8 mouse cellular contexts compared by ENCODE assay signal in the genomic region with DNA sequence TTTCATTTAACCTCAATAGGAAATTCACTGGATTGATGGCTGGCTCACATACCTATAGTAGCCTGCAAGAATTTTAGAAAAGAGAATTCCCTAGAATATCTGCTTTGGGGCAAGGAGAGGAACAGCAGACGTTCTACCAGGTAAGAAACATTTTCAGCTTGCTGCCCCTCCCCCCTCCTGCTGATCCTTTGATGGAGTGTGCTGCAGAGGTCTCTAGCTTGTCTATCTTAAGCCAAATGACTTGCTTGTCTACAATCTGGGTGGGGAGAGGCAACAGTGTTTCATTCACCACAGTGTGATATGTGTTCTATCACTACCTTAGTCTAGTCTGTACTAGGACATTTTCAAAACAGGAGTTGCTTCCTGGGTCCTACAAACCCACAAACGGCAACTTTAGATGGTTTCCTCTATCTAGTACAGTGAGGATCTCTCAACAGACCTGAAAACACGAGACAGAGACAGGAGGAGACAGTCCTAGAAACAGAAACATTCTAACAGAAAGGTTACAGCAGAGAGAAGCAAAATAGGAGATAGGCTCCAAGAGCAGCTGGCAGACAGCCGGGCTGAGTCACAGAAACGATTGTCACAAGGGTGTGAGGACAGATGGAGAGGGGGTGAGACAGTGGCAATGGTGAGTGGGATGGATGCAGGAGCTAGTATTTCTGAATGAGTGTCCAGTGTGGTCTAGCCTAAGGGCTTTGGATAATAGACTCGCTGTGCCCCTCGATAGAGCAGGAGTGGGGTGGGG. TPM values are rescaled to one million over a fixed set of nuclear protein-coding genes. Genes with fewer than 3 reads are reported as not detected.
DNase-seq lines count a peak whose midpoint lies in the region; ATAC-seq and TF ChIP-seq lines count a peak whose summit lies in the region.

No protein-coding gene starts in this region.

- H3K27me3 ChIP-seq in hindbrain, embryonic 14.5 days (ENCODE audit: control insufficient read depth, insufficient read depth, low read length): no peaks in the 10 kb centered on the region
- H3K27me3 ChIP-seq in midbrain, postnatal 0 days (ENCODE audit: insufficient read depth, low read length): no peaks in the 10 kb centered on the region

- H3K36me3 ChIP-seq in hindbrain, embryonic 14.5 days (replicated peaks; ENCODE audit: control insufficient read depth, insufficient read depth): no peaks in the 10 kb centered on the region
- no peaks in the 10 kb centered on the region for H3K36me3 ChIP-seq in midbrain, postnatal 0 days (ENCODE audit: insufficient read depth, low read length)

- no peak overlapping the region for H3K4me2 ChIP-seq in hindbrain, embryonic 14.5 days (replicated peaks)
- no peak overlapping the region for H3K4me2 ChIP-seq in midbrain, postnatal 0 days (ENCODE audit: low read depth, low read length, poor library complexity, severe bottlenecking)

- no peak for ATAC-seq in hindbrain, embryonic 14.5 days (ENCODE audit: low FRiP score)
- no peak for ATAC-seq in midbrain, postnatal 0 days (ENCODE audit: low FRiP score)
- ATAC-seq in erythroblast, adult 5-6 weeks (replicated peaks; ENCODE audit: low FRiP score, poor library complexity, severe bottlenecking): no peak

- H3K27ac ChIP-seq in hindbrain, embryonic 14.5 days: no peak overlapping the region
- H3K27ac ChIP-seq in midbrain, postnatal 0 days (ENCODE audit: low read depth, low read length): no peak overlapping the region

- no peaks in the 10 kb centered on the region for H3K9me3 ChIP-seq in hindbrain, embryonic 14.5 days (ENCODE audit: control insufficient read depth, low read length)
- no peaks in the 10 kb centered on the region for H3K9me3 ChIP-seq in midbrain, postnatal 0 days (ENCODE audit: low read length)

- H3K9ac ChIP-seq in hindbrain, embryonic 14.5 days: no peak overlapping the region
- no peak overlapping the region for H3K9ac ChIP-seq in midbrain, postnatal 0 days (replicated peaks; ENCODE audit: low read length, poor library complexity, severe bottlenecking)

- TF ChIP-seq CTCF in midbrain, postnatal 0 days (IDR thresholded peaks at IDR 0.05): no peak

- DNase-seq in MN1 (ENCODE audit: low spot score): peak; percentile 26
- peak; percentile 75 for DNase-seq in adrenal gland, postnatal 10 days
- peak; percentile 87 to 93 for DNase-seq in frontal cortex, adult 2 months (ENCODE audit: extremely low spot score in 1 of 2, low spot score in 1 of 2)
- DNase-seq in hindbrain, embryonic 14.5 days (ENCODE audit: low spot score): peak; percentile 30
- peak; percentile 51 for DNase-seq in midbrain, postnatal 0 days (ENCODE audit: low spot score)
- no peak for DNase-seq in liver
- DNase-seq in lung, postnatal 4 days: no peak

- 47% methylated on average over 7 of the region's 7 CpGs for WGBS in hindbrain, embryonic 14.5 days
- 56% methylated on average over 7 of the region's 7 CpGs for WGBS in midbrain, postnatal 0 days

- H3K4me3 ChIP-seq in hindbrain, embryonic 14.5 days (replicated peaks; ENCODE audit: low read length): no peak overlapping the region
- no peak overlapping the region for H3K4me3 ChIP-seq in midbrain, postnatal 0 days (ENCODE audit: low read depth, low read length)

- H3K4me1 ChIP-seq in hindbrain, embryonic 14.5 days (replicated peaks; ENCODE audit: control insufficient read depth, insufficient read depth, low read length): peaks cover 10% of the 10 kb centered on the region
- no peaks in the 10 kb centered on the region for H3K4me1 ChIP-seq in midbrain, postnatal 0 days (ENCODE audit: insufficient read depth, low read length)

RNA-seq across cellular contexts. Expression of a gene that starts 41.2 kb away (rescaled TPM):
- not detected for total RNA-seq in adrenal gland, postnatal 10 days (2021)
- polyA plus RNA-seq in frontal cortex, adult 2 months (2012; rRNA removed): 1.3 and 1.4 TPM in 2 replicates
- 0.10 and 0.36 TPM in 2 replicates for polyA plus RNA-seq in hindbrain, embryonic 14.5 days (2014; fragmentation: Nextera tagmentation; extraction: Ambion mirVana)
- total RNA-seq in midbrain, postnatal 0 days (2014; rRNA removed): 0.33 TPM in 1 of 2 replicates, not detected in the other
- polyA plus RNA-seq in midbrain, postnatal 0 days (2015; fragmentation: Nextera tagmentation; extraction: Ambion mirVana): 0.13 and 0.26 TPM in 2 replicates
- total RNA-seq in erythroblast, adult 5-6 weeks (2015; ENCODE audit: low replicate concordance): not detected in 2 replicates
- not detected in 2 replicates for total RNA-seq in erythroblast, adult 5-6 weeks (2017; ENCODE audit: low replicate concordance)

Comparison
In these comparisons a context has a peak if more than half of its experiments do, and no peak if none do; other contexts are left out.
1. DNase-seq: peak in MN1 (single experiment), adrenal gland, postnatal 10 days (single experiment), frontal cortex, adult 2 months (2 of 2), hindbrain, embryonic 14.5 days (single experiment) and midbrain, postnatal 0 days (single experiment); none in liver (single experiment) and lung, postnatal 4 days (0 of 2).